Mouse (Mus musculus) ZHBTc4 (cell line): ENCODE measurements at regions not wholly inside any gene's neighbourhood (a gene's known extent, or its start where the extent isn't known, plus 50 kb on each side); places are given as distances from the start of the nearest gene placed in this dataset.

Source experiments
- DNase-seq: peaks from one replicate; pipeline ENCODE4 v3.0.0-alpha.2; 2011; ENCODE audit warnings: low read depth, low spot score

- no peak for DNase-seq
These were observed 209.1 kb downstream of the Bcl2l11 start for GRCm38 (mm10) chr2:128334757-128335500.

GRCm38 (mm10) chr2:128337192-128337591 lies 211.4 kb downstream of the Bcl2l11 start:
- no peak for DNase-seq

GRCm38 (mm10) chr2:128337791-128338190 lies 212.0 kb downstream of the Bcl2l11 start:
- no peak for DNase-seq

GRCm38 (mm10) chr2:128338474-128338873 lies 212.6 kb downstream of the Bcl2l11 start:
- DNase-seq = no peak

- no peak for DNase-seq
These were observed 213.3 kb downstream of the Bcl2l11 start for GRCm38 (mm10) chr2:128339061-128339642.

- peak; percentile 79 for DNase-seq
These were observed 214.0 kb downstream of the Bcl2l11 start for GRCm38 (mm10) chr2:128339643-128340487.

GRCm38 (mm10) chr2:128340631-128341240 lies 214.9 kb downstream of the Bcl2l11 start:
- no peak for DNase-seq

- DNase-seq = no peak
These were observed 216.4 kb downstream of the Bcl2l11 start for GRCm38 (mm10) chr2:128342212-128342611.

GRCm38 (mm10) chr2:128345557-128345956 lies 219.7 kb downstream of the Bcl2l11 start:
- DNase-seq = no peak

GRCm38 (mm10) chr2:128348556-128348955 lies 222.7 kb downstream of the Bcl2l11 start:
- DNase-seq = peak; percentile 35

GRCm38 (mm10) chr2:128351405-128351804 lies 225.6 kb downstream of the Bcl2l11 start:
- DNase-seq = no peak

GRCm38 (mm10) chr2:128352533-128352932 lies 226.7 kb downstream of the Bcl2l11 start:
- DNase-seq = no peak

- no peak for DNase-seq
These were observed 227.6 kb downstream of the Bcl2l11 start for GRCm38 (mm10) chr2:128353457-128353856.

- no peak for DNase-seq
These were observed 230.5 kb downstream of the Bcl2l11 start for GRCm38 (mm10) chr2:128356326-128356725.

- no peak for DNase-seq
These were observed 231.9 kb upstream of the Spdye4c start for GRCm38 (mm10) chr2:128359106-128359505.

GRCm38 (mm10) chr2:128360517-128360916 lies 230.5 kb upstream of the Spdye4c start:
- no peak for DNase-seq

GRCm38 (mm10) chr2:128361436-128361835 lies 229.6 kb upstream of the Spdye4c start:
- DNase-seq = no peak

GRCm38 (mm10) chr2:128364161-128364560 lies 226.8 kb upstream of the Spdye4c start:
- DNase-seq = peak; percentile 81

- DNase-seq = no peak
These were observed 226.0 kb upstream of the Spdye4c start for GRCm38 (mm10) chr2:128365004-128365403.

GRCm38 (mm10) chr2:128365775-128366174 lies 225.2 kb upstream of the Spdye4c start:
- no peak for DNase-seq

GRCm38 (mm10) chr2:128367266-128368150 lies 223.5 kb upstream of the Spdye4c start:
- no peak for DNase-seq
